Mouse (Mus musculus) lung, adult 18-20 months (tissue): ENCODE measurements around the gene Pcif1.
"Not testable (repeated sequence)": the region's sequence is repeated elsewhere in the genome, so short reads cannot be mapped to it uniquely, and the experiment has no call there.

ENCODE experiments used
- DNase-seq, 2 experiments: peaks; one replicate each; pipeline ENCODE4 v3.0.0; 2022; ENCODE audit warnings: mixed read lengths in 2 of 2

Pcif1 gene

GRCm38 (mm10) chr2:164879228-164879567 lies at the start of gene Pcif1:
Pcif1 (plus strand) TSS chr2:164879304.
- DNase-seq: peak; percentile 90 to 93

DNA sequence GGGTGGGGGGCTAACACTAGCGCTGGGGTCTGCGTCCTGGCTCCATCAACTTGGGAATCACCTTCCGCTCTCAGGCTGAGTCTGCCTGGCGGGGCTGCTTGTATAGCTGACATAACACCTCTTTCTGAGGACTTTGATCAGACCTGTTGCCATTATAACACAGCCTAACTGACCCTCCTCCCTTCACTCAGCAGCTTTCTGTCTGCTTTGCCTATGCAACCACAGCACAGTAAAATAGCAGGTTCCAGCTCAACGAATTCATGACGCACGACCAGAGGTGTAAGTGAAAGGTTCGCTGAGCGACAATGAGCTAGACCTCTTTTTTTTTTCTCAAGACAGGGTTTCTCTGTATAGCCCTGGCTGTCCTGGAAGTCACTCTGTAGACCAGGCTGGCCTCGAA lies 48.1 kb upstream of the Pcif1 start:
- DNase-seq: no peak

DNA sequence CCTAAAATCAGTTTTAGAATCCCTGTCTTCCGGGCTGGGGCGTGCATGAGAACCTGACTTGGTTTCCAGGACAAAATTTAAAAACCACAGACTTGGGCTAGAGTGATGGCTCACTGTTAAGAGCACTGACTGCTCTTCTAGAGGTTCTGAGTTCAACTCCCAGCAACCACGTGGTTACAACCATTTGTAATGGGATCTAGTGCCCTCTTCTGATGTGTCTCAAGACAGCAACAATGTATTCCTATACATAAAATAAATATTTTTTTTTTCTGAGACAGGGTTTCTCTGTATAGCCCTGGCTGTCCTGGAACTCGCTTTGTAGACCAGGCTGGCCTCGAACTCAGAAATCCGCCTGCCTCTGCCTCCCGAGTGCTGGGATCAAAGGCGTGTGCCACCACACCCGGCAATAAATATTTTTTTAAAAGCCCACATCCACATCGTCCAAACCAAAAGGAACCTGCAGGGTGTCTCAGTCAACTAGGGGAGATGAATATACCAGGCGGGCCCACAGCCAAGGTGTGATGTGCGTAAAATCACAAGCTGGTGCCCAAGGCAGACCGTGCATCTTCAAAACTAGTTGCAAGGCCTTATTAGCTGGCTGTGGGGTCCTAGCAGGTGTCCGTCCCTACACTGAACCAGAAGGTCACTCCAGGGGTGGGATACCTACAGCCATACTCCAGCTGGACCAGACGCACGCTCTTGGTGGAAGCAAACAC lies 46.9 kb upstream of the Pcif1 start:
- DNase-seq: no peak

DNA sequence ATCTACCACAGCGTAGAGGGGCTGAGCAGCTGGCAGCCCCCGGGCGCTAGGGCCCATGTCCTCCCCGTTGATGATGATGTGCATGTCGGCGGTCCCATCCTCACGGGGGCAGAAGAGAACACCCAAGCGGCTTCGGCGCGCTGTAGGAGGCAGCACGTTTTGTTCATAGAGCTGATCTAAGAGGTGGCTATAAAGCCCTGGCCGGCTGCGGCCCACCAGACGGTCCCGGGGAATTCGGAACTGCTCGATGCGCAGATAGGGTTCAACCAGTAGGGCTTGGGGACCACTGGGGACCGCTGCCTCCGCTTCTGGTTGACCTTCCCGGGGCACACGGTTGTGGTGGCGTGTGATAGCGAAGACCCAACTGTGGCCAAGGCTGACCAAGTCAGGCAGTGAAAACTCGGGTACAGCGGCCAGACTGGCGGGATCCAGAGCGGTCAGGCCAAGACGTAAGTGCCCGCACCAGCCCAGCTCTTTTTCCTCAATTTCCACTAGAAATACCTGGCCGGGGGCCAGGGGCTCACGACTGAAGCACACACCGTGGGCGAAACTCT lies 46.3 kb upstream of the Pcif1 start, which contains the start of gene Ctsa:
Gene Ctsa, plus strand, starts transcription at position 126 of the 554 bp plus-strand sequence.
- peak; percentile 79 to 84 for DNase-seq

GRCm38 (mm10) chr2:164833314-164833959 lies 45.7 kb upstream of the Pcif1 start, which contains the start of gene Neurl2:
Neurl2 (minus strand) TSS chr2:164833456.
- DNase-seq: peak; percentile 91 to 92

GRCm38 (mm10) chr2:164834531-164834930 lies 44.6 kb upstream of the Pcif1 start:
- DNase-seq: peak in 1 of 2 experiments; percentile 37

DNA sequence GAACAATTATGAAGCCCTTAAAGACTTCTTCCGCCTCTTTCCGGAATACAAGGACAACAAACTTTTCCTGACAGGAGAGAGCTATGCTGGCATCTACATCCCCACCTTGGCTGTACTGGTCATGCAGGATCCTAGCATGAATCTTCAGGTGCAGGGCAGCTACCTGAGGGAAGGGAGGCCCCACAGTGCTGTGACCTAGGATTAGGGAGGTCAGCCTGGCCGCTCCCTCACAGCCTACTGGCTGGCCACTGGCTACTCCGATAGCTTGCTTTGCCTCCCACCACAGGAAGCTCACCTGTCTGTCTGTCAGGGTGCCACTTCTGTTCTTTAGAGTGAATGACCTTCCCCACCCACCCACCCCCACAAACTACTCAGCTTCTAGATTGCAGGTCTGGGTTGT lies 43.9 kb upstream of the Pcif1 start:
- no peak for DNase-seq

DNA sequence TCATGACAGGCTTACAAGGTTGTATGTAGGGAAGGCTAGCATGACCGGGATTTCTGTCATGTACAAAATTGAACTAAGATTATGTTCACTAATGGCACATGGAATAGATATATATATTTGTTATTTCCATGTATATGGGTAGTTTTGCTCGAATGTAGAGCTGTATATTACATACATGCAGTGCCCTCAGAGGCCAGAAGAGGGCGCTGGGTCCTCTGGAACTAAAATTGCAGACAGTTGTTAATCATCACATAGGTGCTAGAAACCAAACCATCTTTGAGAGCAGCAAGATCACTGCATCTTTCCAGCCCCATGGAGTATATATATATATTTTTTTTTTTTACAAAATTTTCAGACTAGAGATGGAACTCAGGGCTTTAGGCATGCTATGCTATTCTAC lies 33.3 kb upstream of the Pcif1 start:
- no peak for DNase-seq

- DNase-seq: no peak
Observed at GRCm38 (mm10) chr2:164850061-164850460, 29.0 kb upstream of the Pcif1 start.

GRCm38 (mm10) chr2:164855572-164855971 lies 23.5 kb upstream of the Pcif1 start:
- not testable (repeated sequence) for DNase-seq

GRCm38 (mm10) chr2:164856309-164857100 lies 22.6 kb upstream of the Pcif1 start:
- peak in 1 of 2 experiments; percentile 40 for DNase-seq

GRCm38 (mm10) chr2:164857101-164857821 lies 21.8 kb upstream of the Pcif1 start, which contains the start of gene Pltp:
Pltp (minus strand) TSS chr2:164857711.
- peak; percentile 72 to 81 for DNase-seq

- no peak for DNase-seq
Observed at GRCm38 (mm10) chr2:164857842-164858553, 21.1 kb upstream of the Pcif1 start.

GRCm38 (mm10) chr2:164859155-164859554 lies 19.9 kb upstream of the Pcif1 start:
- no peak for DNase-seq

GRCm38 (mm10) chr2:164859640-164860432 lies 19.3 kb upstream of the Pcif1 start:
- DNase-seq: peak in 1 of 2 experiments; percentile 36

- no peak for DNase-seq
Observed at GRCm38 (mm10) chr2:164861094-164861493, 18.0 kb upstream of the Pcif1 start.

GRCm38 (mm10) chr2:164862179-164862861 lies 16.8 kb upstream of the Pcif1 start:
- DNase-seq: peak; percentile 73 to 77

DNA sequence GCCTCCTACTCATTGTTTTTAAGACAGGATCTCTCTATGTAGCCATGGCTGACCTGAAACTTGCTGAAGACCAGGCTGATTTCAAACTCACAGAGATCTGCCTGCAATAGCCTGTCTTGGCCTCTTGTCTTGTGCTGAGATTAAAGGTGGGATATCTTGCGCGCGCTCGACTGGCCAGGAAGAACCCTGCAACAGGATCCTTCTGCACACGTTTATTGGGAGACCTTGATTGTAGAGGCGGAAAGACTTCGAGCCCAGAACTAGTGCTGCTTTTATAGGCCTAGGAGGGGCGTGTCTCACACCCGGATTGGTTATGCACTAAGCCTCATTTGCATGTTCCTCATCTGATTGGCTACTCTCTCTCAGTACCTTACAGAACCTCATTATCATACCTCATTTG lies 15.7 kb upstream of the Pcif1 start:
- not testable (repeated sequence) for DNase-seq

DNA sequence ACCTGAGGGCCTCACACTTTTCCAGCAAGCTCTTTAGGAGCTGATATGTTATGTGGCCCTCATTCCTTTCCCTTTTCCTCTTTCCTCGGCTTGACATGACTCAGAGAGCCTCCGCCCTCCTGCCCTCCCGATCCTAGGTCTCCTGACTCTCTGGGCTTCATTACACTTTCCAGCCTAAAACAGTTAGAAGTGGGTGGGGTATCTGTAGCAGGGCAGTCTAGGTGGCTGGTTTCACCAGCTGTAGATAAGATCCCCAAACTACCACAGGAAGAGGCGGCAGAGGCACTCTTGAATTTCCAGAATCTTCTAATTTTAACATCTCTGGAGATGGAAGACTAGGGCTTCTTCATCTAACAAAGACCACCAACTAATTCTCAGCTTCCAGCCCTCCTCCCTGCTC lies 14.5 kb upstream of the Pcif1 start:
- no peak for DNase-seq
